Mouse (Mus musculus) bone marrow, adult 2 months (tissue): ENCODE results near the gene Scarb1. TPM values are rescaled to one million over a fixed set of nuclear protein-coding genes. Genes with fewer than 3 reads are reported as not detected.
"Not testable (repeated sequence)": the region's sequence is repeated elsewhere in the genome, so short reads cannot be mapped to it uniquely, and the experiment has no call there.

Experiments used
- H3K27ac ChIP-seq: fragments of 200-500 bp; 2 replicates; pipeline ENCODE4 v1.5.1; 2012; ENCODE audit warnings: low read depth, mild to moderate bottlenecking, control low read depth, inconsistent platforms, low read length; ENCODE audit not compliant: control insufficient read depth, poor library complexity, insufficient read depth
- H3K4me1 ChIP-seq: fragments of 200-500 bp; 2 replicates; pipeline ENCODE4 v1.6.1; 2011; ENCODE audit warnings: low read length; ENCODE audit not compliant: control insufficient read depth, insufficient read depth
- H3K4me3 ChIP-seq: fragments of 200-500 bp; replicated peaks from 2 replicates; pipeline ENCODE3; 2011; ENCODE audit warnings: mild to moderate bottlenecking, low read depth, low read length, control low read depth; ENCODE audit not compliant: control insufficient read depth
- CTCF ChIP-seq: fragments of 200-500 bp; IDR thresholded peaks from 2 replicates; pipeline ENCODE4 v1.5.1; 2011; ENCODE audit warnings: low read length, control low read depth; ENCODE audit not compliant: control insufficient read depth, insufficient read depth
- POLR2A ChIP-seq: fragments of 200-500 bp; IDR thresholded peaks from 2 replicates; pipeline ENCODE4 v1.6.1; 2011; ENCODE audit warnings: low read depth, mild to moderate bottlenecking, control low read depth, low read length, borderline replicate concordance; ENCODE audit not compliant: control insufficient read depth
- WGBS: fragments of 180-500 bp; shearing (Covaris S2); methylation state at CpG from one replicate; pipeline ENCODE4 v1.1.7; 2018; 5-methylcytosine and 5-hydroxymethylcytosine counted together
- polyA plus RNA-seq: library from polyadenylated mRNA; stranded (reverse); fragments of >200 nt; gene quantifications from 2 replicates; pipeline ENCODE4 v1.2.4, GENCODE M21; 2011; ENCODE audit warnings: low replicate concordance; ENCODE audit not compliant: missing spikeins, insufficient read depth, insufficient read length

Scarb1 gene
- 24.6 and 26.9 TPM in 2 replicates for polyA plus RNA-seq

- Histone ChIP-seq H3K4me1 (peaks cover 8% of the 10 kb centered on the region; the same call in 1 of the 2 replicates), H3K27ac (peak within 1 kb of the TSS; percentile 57), H3K4me3 (peak within 1 kb of the TSS; percentile 93)
- TF ChIP-seq POLR2A, result peak; percentile 72; the same call in 1 of the 2 replicates
- TF ChIP-seq CTCF, result no peak
- under 1% methylated on average over 42 of the region's 42 CpGs for WGBS
Measured at GRCm38 (mm10) chr5:125340547-125341262, at the start of gene Scarb1. TSS of gene Scarb1 (minus strand) at chr5:125341094.

- Histone ChIP-seq H3K4me1 (peaks cover 1% of the 10 kb centered on the region; the same call in 1 of the 2 replicates), H3K4me3 (peak within 1 kb of the TSS; percentile 83), H3K27ac (peak within 1 kb of the TSS; percentile 100)
- no peak for TF ChIP-seq CTCF
- peak; percentile 99 for TF ChIP-seq POLR2A
- WGBS, result under 1% methylated on average over 68 of the region's 69 CpGs
Measured at GRCm38 (mm10) chr5:125389579-125390441, 48.9 kb upstream of the Scarb1 start, which contains the start of gene Ubc. TSS of gene Ubc (minus strand) at chr5:125390202.

GRCm38 (mm10) chr5:125389131-125389578 is 48.3 kb upstream of the Scarb1 start, which contains the start of gene Gm10382:
TSS of gene Gm10382 (plus strand) at chr5:125389322.
- TF ChIP-seq POLR2A (no peak; the same call in 1 of the 2 replicates), CTCF (no peak)
- H3K4me1 ChIP-seq, result peaks cover 1% of the 10 kb centered on the region; the same call in 1 of the 2 replicates
- under 1% methylated on average over 41 of the region's 41 CpGs for WGBS

GRCm38 (mm10) chr5:125388358-125389092 is 47.6 kb upstream of the Scarb1 start:
- Histone ChIP-seq H3K4me1 (peaks cover 1% of the 10 kb centered on the region; the same call in 1 of the 2 replicates), H3K4me3 (peak overlapping the region; percentile 83), H3K27ac (peak overlapping the region; percentile 100)
- TF ChIP-seq POLR2A (no peak), CTCF (no peak)
- 6% methylated on average over 13 of the region's 13 CpGs for WGBS

More at GRCm38 (mm10) chr5:125389131-125389578, 48.3 kb upstream of the Scarb1 start, which contains the start of gene Gm10382:
- H3K4me3 ChIP-seq, result peak within 1 kb of the TSS; percentile 83
- peak within 1 kb of the TSS; percentile 100 for H3K27ac ChIP-seq

GRCm38 (mm10) chr5:125387295-125387694 is 46.4 kb upstream of the Scarb1 start:
- H3K27ac ChIP-seq, H3K4me3 ChIP-seq, H3K4me1 ChIP-seq: not testable (repeated sequence)
- 83% methylated on average over 5 of the region's 6 CpGs for WGBS

- H3K4me1 ChIP-seq, result no peaks in the 10 kb centered on the region; the same call in 1 of the 2 replicates
- WGBS, result 70% methylated on average over 8 of the region's 8 CpGs
- H3K27ac ChIP-seq, result no peak overlapping the region
- no peak for TF ChIP-seq CTCF
- H3K4me3 ChIP-seq, result no peak overlapping the region
Measured at GRCm38 (mm10) chr5:125385215-125385940, 44.5 kb upstream of the Scarb1 start.

GRCm38 (mm10) chr5:125384512-125385214 is 43.8 kb upstream of the Scarb1 start:
- 78% methylated on average over 2 of the region's 2 CpGs for WGBS
- no peak overlapping the region for H3K4me3 ChIP-seq
- H3K4me1 ChIP-seq, result no peaks in the 10 kb centered on the region; the same call in 1 of the 2 replicates
- TF ChIP-seq POLR2A (no peak), CTCF (no peak)
- no peak overlapping the region for H3K27ac ChIP-seq
